Mouse (Mus musculus): ENCODE data around the gene N6amt1.

N6amt1 gene

DNA sequence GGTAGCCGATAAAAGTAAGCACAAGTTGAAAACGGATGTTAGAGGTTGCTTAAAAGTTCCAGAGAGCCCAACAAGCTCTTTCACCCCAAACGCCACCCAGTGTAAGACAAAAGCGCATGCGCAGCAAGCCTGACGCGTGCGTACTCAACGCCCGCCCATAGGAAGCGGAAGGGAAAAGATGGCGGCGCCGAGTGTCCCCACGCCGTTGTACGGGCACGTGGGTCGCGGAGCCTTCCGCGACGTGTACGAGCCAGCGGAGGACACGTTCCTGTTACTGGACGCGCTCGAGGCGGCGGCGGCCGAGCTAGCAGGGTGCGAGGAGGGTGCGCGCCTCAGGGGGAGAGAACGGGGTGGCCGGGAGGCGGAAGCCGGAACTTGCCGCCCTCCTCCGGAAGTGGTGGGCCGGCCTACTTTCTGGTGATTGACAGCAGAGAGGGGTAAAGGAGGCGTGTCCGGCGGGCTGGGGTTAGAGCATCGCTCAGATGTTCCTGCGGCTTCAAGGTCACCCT, at the start of gene N6amt1:
Gene N6amt1 (plus strand): TSS at position 111 of the 509 bp plus-strand sequence.
- DNase-seq = peak; percentile 94 to 95

DNA sequence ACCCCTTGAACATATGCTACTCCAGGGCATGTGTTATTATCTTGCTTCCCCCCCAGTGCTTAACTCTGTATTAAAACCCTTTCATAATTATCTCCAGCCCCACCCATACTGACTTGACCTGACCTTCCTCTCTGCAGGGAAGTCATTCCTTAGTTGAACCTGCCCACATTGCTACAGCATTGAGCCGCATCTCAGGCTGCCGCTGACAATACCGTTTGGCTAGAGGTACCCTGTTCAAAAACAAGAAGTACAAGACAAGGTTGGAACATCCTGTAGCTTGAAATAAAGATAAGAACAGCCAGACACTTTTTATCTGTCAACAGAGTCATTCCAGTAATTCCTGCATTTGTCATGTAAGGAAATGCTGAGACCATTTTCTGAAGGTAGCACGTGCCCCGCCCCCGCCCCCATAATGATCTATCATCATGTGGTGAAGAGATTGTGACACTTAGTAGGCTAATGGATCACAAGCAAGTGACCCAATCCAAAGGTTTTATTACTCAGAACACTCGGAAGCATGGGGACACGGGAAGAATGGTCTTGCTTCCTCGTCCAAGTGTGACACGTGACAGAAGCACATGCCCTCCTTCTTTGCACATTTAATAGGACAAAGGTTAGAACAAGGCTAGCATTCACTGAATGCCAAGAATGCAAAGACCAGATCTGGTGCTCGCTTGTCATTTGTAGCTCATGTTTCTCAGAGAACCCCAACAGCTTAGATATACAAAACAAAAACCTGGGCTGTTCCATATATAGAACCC, 48.6 kb upstream of the N6amt1 start:
- DNase-seq = no peak

DNA sequence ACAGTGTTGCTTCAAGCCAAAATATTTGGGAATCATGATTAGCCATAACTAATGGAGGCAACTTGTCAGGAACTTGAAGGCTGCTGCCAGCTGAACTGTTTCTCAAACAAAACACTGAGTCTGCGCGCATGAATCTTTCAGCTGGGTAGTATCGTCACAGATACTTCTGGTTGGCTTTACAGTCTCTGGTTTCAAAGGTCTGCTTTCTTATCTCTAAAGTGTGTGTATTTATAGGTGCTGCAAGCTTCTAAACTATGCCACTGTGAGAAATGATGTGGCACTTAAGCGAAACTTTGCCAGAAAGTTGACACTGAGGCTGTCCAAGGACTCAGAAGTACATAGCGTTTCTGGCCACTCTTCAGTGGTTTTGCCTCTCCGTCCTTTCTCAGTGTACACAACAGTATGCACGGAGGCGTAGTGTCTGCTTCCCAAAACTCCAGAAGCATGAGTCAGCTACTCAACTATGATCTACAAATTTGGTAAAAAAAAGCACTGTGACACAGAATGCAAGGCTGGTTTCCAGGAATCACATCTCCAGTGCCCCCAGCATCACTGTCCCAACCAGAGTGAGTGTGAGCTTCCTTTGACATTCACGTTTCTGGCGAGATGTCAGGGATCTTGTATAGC, 46.8 kb upstream of the N6amt1 start:
- no peak for DNase-seq

DNA sequence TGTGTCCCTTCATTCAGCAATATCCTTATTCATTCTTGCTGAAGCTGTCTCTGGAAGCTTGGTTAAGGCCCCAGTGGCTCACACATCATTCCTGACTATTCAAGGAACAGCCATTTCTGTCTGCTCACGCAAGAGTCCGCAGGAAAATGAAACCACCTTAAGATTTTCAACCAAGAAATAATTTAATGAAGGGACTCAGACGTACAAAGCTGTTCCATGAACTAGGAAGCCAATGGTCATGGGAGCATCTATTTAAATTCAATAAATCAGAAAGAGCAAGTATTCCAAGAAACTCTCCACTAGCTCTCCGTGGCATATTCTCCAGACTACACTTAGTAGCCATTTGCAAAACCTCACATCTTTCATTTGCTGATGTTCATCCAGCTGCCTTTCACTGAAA, 43.3 kb upstream of the N6amt1 start:
- DNase-seq = no peak

DNA sequence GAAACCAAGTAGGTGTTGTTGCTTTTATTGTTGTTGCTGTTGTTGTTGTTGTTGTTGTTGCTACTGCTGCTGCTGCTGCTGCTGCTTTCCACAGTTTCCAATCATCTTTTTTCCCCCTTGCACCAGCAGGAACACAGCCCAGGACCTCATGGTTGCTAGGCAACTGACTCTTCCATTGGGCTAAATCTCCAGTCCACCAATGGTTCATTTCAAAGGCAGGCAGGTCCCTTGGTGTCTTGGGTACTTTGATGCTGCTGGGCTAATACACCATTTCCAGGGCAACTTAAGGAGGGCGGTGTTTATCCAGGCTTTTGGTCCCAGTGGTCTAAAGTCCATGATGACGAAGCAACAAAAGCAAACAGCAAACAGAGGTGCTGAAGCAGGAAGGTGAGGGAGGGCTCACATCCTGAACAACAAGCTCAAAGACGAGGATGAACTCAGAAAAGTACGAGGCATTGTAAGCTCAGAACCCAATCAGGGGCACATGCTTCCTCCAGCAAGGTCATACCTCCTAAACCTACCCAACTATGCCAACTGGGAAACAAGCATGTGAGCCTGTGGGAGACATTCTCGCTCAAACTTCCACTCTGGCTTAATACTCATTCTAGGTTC, 35.7 kb upstream of the N6amt1 start:
- DNase-seq = no peak

DNA sequence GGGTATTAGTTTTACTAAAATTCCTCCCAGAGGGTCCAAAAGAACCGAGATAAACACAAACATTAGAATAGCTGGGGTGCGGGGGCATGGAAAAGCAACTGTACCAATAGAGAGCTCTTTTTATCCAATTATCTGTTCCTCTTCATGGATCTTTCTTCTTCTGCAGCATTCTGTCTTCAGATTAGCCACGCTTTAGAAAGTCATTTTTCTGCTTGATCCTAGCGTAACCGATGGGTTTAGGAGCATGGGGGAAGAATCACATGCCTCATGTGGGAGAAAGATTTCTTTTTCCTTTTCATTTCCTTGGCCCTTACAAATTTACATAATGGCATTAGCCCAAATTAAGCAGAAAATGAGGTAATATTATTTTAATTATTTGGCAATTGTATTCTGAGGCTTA, 35.0 kb upstream of the N6amt1 start:
- no peak for DNase-seq

DNA sequence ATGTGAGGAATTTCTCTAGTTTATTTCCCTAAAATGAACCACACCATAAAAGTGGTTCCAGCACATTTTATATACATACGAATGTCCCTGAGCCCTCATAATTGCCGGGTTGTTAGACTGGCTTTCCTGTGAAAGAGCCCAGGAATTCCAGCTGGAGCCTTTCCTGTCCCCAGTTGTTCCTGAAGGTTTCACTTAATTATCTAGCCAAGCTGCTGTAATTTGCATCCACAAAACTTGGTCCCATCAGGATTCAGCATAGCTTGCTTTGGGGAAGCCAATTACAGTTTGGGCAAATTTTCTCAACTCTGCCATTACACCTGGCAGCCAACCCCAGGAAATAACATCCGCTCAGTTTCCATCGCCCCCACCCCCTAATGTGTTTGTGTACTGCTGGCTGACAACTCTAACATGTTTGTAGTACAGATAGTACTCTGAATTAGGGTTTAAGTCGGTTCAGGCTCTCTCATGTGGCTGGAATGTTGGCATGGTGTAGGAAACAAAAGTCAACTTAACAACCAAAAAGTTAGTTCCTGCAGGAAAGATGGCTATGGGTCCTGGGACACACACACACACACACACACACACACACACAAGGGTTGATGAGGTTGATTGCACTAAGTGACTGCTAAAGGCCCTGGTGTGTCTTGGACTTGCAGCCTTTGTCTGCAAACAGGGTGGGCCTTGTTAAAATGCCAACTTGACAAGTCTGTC, 34.3 kb upstream of the N6amt1 start:
- DNase-seq = no peak

DNA sequence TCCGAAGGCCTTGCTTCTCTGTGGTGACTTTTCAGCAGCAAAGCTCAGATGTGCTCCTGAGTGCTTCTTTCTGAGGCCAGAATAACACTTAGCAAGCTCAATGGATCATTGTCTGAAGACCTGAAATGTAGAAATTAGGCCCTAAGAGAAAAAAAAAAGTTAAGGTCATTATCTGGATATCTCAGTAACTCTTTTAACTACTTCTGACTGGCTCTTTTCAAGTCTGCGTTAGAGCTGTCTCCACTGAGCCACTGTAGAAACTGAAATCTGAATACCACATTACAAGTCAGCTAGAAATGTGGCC, 33.8 kb upstream of the N6amt1 start:
- DNase-seq = no peak

DNA sequence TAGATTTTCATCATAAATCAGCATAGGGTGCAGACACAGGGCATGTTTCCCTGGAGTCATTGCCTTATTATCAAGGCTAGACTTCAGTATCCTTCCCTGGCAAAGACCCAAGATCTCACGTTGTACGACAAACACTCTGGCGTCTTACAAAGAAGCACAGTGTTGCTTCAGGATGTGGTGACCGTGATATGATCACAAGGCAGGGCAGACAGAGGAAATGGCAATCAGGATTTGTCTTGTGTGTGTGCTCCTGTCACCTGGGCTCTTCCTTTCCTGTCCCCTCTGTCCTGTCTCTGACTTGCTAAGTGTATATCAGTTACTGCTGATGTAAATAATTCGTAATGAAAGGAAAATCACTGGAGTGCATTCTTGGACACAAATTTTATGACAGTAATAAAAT, 29.4 kb upstream of the N6amt1 start:
- peak in 1 of 2 experiments; percentile 10 for DNase-seq

DNA sequence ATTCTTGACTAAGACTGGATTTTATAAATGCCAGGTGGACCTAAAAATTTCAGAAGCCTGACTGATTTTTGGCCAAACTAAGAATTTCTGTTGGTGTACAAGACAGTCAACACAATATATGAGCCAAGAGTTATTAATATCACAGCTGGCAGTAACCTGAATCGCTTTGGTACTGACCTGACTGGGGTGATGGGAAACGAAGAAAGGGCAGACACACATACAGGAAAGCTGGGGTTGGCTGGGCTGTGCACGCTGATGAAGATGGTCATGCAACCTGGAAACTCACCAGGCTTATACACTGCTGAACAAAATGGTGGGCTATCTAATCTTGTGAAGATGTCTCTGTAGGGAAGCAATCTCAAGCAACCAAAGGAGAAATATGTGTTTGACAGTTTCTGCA, 24.0 kb upstream of the N6amt1 start:
- no peak for DNase-seq

DNA sequence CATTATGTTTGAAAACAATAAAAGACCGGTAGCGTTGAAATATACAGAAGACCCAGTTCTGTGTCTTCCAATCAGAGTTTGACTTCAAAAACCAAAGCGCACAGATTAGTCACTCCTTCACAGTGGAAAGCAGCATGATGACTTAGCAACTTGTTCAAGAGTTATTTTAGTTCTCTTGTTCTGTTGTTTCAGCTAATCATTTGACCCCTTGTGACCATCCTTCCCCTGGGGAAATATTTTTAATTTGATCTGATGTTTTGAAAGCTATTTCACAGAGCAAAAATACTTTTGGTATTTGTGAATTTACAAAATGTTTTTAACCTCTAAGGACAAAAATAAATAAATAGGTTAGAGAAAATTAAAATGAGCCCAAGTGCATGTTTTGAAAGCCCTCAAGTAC, 19.2 kb upstream of the N6amt1 start:
- no peak for DNase-seq

DNA sequence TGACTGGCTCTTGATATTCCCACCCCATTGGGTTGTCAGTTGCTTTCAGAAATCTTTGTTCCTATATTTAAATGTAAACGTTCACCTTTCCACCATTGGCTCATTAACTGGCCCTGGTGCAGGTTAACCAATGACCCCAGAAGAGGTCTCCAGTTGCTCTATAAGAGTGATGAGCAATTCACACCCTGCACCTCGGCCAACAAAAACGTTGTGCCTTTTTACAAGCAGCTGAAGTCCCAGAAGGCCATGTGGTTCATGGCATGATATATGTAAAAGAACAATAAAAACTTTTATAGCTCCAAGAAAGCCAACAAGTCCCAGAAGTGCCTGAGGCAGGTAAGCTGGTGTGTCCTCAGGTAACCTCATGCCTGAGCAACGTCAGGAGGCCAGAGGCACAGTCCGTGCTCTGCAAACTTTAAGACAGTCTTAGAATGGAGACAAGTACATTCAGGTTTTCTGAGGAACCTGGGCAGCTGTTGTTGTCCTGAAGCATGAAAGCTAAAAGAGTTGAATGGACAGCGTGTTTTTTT, 12.9 kb upstream of the N6amt1 start:
- DNase-seq = no peak

DNA sequence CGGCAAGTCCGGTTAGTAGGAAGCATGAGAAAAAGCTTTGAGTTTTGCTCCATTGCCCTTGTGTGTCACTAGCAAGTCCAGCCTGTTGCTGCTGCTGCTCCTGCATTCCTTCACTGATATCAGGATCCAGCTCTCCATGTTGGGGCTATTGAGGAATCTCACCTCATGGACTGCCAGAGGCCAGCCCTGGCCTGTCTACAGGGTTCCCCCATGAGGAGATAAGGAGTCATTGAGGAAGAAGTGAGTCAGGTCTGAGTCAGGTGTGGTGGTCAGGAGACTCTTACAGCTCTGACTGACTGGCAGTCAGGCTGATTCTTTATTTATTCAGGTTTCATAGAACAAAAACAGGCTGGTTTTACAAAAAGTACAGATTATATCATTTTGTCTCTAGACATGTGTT, 5.9 kb upstream of the N6amt1 start:
- DNase-seq = no peak

DNA sequence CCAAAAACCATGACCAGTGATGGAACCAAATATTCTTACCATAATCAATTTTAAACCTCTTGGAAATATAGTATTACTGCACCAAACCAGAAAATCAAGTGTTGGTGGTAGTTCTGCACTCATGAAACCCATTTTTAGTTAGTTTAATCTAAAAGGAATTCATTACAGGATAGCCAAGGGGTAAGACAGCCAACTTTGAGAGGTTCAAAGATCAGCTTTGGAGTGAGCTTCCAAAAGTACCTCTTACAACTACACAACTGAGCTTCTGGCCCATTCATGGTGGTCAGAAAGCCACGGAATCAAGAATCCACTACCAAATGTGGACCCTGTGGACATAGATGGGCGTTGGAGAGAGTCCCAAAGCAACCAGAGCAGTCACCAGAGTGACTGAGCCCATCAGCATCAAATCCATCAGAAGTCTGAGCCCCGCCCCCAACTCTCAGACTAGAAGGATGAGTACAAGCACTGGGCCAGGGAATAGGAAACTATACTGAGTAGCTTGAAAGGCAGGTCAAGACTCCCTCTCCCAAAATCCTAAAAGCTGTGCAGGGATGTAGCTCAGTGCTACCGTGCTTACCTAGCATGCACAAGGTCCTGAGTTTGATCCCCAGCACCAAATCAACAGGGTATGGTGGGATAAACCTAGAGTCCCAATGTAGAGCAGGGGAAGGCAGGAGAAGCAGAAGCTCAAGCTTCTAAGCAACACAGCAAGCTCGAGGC, 2.4 kb upstream of the N6amt1 start:
- no peak for DNase-seq

DNA sequence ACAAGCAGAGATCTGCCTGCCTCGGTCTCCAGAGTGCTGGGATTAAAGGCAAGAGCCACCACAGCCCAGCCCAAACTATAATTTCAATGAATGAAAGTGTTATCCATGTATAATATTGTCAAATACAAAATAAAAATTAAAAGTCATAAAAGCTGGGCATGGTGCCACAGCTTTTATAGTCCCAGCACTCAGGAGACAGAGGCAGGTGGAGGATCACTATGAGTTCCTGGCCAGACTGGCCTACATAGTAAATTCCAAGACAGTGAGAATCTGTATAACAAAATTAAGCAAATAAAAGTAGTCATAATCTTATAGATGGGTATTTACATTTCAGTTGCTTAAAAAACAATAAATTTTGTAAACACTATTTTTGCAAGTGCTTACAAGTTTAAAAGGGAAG, 380 bp upstream of the N6amt1 start:
- peak in 1 of 2 experiments; percentile 16 for DNase-seq

DNA sequence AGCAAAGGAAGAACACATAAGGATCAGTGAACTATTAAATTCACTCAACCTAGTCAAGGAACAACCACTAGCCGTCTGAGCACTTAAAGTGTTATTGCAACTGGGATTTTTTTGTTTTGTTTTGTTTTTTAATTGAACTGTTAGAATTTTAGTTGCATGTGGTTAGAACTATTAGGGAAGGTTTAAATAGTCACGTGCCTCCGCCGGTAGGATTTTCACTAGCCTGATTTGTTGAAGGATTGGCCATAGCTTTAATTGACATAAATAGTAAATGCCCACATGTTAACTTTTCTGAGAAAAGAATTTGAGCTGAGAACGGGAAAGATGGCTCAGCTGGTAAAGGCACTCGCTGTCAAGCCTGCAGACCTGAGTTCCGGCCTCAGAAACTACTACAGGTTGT, 763 bp downstream of the N6amt1 start:
- no peak for DNase-seq

DNA sequence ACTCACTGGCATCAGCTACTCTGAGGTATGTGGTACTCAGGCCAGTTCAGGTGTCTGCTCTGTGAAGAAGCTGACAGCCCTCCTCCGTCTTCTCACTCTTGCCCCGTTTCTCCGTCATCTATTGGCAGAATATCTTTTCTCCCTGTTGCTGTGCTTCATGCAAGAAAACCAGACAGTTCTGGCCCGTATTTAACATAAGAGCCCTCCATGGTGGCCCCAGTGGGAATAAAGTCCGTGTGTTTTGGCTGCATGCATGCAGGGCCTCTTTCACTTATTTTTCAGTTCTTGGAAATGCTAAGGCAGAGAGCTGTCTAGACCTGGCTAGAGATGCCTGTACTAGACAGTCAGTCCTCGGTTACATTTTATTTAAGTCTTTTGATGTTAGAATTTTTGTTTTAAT, 6.1 kb downstream of the N6amt1 start:
- no peak for DNase-seq

DNA sequence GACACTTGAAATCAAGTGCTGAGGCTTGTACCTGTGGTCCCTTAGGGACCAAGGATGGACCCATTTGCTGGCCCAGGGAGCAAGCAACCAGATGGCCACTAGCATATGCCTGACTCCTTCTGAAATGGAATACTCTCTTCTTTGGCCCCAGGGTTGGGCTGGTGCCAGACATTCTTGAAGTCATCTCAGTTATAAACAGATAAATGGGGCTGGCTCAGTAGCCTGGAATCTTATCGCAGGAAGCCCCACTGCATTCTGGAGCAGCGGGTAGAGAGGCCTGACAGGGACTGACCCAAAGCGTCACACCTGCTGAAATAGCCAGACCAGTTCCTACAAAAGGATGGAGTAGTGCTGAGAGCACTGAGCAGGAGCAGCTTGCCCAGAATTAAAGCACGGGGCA, 10.2 kb downstream of the N6amt1 start:
- DNase-seq = peak; percentile 66 to 69

DNA sequence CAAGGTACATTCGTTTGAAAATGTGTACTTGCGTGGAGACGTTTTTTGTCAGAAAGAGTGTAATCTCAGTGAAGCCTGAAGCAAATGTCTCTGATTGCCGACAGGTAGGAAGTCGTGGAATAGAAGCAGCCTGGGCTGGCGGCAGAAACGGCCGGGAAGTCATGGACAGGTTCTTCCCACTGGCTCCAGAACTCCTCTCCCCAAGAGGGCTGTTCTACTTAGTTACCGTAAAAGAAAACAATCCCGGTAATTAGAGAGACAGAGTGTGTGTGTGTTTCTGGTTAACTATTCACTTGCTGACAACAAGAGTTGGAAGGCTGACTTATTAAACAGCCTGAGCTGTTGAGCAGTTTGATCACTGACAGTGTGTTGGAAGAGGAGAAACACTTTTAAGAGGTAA, 12.1 kb downstream of the N6amt1 start:
- no peak for DNase-seq

DNA sequence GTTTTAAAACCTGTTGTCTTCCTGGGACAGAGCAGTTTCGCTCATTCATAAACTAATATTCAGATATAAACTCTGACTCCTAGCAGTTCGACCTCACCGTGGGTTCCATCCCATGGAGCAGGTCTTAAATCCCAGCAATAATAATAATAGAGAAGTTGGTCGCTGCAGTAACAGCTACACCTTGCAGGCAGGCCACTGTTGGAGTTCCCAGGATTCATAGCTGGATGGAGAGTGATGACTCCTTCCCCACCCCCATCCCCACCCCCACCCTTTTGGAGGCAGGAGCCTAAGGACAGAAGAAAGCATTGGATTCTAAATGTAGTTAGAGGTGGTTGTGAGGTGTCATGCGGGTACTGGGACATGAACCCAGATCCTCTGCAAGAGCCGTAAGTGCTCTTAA, 12.5 kb downstream of the N6amt1 start:
- no peak for DNase-seq

DNA sequence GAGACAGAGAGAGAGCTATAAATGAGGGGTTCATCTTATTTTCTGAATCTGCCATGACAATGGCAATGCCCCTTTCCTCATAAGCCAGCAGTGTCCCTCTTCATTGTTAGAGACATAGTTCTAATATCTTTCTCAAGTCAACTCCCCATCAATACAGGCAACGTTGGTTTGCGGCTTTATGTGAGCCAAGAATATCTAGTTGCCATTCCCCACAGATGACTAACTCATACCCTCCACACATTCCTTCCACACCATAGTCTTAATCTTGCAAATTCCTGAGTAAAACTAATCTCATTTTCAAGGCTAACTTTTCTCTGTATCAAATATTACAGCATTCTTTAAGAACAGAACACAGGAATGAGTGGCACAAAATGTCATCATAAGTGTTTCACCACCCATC, 29.0 kb downstream of the N6amt1 start:
- no peak for DNase-seq

DNA sequence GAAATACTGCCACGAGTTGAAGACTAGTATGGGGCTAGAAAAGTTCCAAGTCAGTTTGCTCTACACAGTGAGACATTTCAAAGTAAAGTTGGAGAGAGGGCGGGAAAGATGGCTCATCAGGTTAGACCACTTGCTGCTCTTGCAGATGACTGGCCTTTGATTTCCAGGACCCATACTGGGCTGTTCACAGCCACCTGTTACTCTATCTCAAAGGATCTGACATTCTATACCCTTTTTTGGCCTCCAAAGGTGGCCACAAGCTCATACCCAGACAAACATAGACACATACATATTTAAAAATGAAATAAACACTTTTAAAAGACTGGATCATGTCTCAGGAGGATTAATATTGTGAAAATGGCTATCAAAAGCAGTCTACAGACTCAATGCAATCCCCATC, 30.4 kb downstream of the N6amt1 start:
- DNase-seq = no peak

Data from cerebellum, postnatal 10 days (tissue).